Mouse (Mus musculus) hindbrain, embryonic 11.5 days (tissue): ENCODE measurements at regions not wholly inside any gene's neighbourhood (a gene's known extent, or its start where the extent isn't known, plus 50 kb on each side); places are given as distances from the start of the nearest gene placed in this dataset.
A peak's percentile ranks its signal among the peaks of the same experiment; 100 is the strongest.

ENCODE experiments used
- ATAC-seq: fragments of 200-750 bp; cut with Nextera tagmentation; 2 replicates; pipeline ENCODE4 v1.8.0; 2017; ENCODE audit warnings: mild to moderate bottlenecking, moderate TSS enrichment, moderate library complexity; ENCODE audit not compliant: low FRiP score
- DNase-seq: peaks from one replicate; pipeline ENCODE4 v3.0.0-alpha.2; 2015; ENCODE audit warnings: low spot score
- H3K27ac ChIP-seq: fragments of 300-500 bp; sonication (generic); 2 replicates; pipeline ENCODE4 v1.5.1; 2014; ENCODE audit warnings: mild to moderate bottlenecking, low read depth, low read length
- H3K27me3 ChIP-seq: fragments of 300-500 bp; sonication (generic); 2 replicates; pipeline ENCODE4 v1.6.1; 2014; ENCODE audit warnings: mild to moderate bottlenecking, low read length, moderate library complexity, mixed read lengths; ENCODE audit not compliant: control insufficient read depth, insufficient read depth
- H3K36me3 ChIP-seq: fragments of 300-500 bp; sonication (generic); 2 replicates; pipeline ENCODE4 v1.6.1; 2014; ENCODE audit warnings: mild to moderate bottlenecking, low read length, moderate library complexity, mixed read lengths; ENCODE audit not compliant: control insufficient read depth, insufficient read depth
- H3K4me1 ChIP-seq: fragments of 300-500 bp; sonication (generic); replicated peaks from 2 replicates; pipeline ENCODE4 v1.6.1; 2014; ENCODE audit warnings: low read length, mixed read lengths; ENCODE audit not compliant: control insufficient read depth, insufficient read depth
- H3K4me2 ChIP-seq: fragments of 300-500 bp; sonication (generic); replicated peaks from 2 replicates; pipeline ENCODE4 v1.6.1; 2014; ENCODE audit warnings: mild to moderate bottlenecking, low read depth, low read length
- H3K4me3 ChIP-seq: fragments of 300-500 bp; sonication (generic); 2 replicates; pipeline ENCODE4 v1.5.1; 2014; ENCODE audit warnings: low read depth, low read length
- H3K9ac ChIP-seq: fragments of 300-500 bp; sonication (generic); 2 replicates; pipeline ENCODE4 v1.6.1; 2014; ENCODE audit warnings: low read depth, low read length
- H3K9me3 ChIP-seq: fragments of 300-500 bp; sonication (generic); 2 replicates; pipeline ENCODE4 v1.6.1; 2016; ENCODE audit warnings: low read length; ENCODE audit not compliant: control insufficient read depth
- WGBS: fragments of 180-500 bp; shearing (Covaris S2); extraction: QIAGEN DNeasy Blood & Tissue Kit; methylation state at CpG from one replicate; pipeline ENCODE4 v1.1.7; 2014; 5-methylcytosine and 5-hydroxymethylcytosine counted together

DNA sequence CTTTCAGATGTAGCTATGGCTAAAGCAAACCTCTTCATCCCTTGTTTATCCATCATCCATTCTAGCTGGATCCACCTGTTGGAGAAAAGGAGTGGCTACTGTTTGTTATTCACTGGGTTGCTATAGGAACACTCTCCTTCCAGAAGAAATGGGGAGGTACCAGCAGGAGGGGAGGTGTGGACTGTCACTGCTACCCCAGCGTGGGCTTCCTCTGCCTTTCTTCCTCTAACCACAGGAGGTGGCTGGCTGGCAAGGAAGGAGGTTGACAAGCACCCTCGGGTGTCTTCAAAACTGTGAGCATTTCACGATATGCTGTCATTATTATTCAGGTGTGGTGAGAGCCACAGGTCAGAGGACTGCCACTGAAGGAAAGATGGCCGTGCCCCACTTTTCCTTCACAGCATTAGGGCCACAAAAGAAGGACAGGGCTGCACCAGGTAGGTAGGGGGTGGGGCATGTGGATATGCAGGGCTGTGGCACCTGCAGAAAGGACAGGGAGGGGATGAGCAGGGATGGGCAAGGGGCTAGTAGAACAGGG, 122.2 kb downstream of the Plxna1 start:
- Histone ChIP-seq H3K9ac (no peak overlapping the region), H3K27ac (no peak overlapping the region), H3K9me3 (no peaks in the 10 kb centered on the region), H3K36me3 (no peaks in the 10 kb centered on the region), H3K4me2 (no peak overlapping the region), H3K27me3 (0 out of 2 replicates have a peak, but pooled peaks cover 3% of the 10 kb centered on the region), H3K4me1 (peaks cover 8% of the 10 kb centered on the region), H3K4me3 (no peak overlapping the region)
- ATAC-seq (no peak), DNase-seq (no peak)
- 18% methylated on average over 4 of the region's 4 CpGs for WGBS

DNA sequence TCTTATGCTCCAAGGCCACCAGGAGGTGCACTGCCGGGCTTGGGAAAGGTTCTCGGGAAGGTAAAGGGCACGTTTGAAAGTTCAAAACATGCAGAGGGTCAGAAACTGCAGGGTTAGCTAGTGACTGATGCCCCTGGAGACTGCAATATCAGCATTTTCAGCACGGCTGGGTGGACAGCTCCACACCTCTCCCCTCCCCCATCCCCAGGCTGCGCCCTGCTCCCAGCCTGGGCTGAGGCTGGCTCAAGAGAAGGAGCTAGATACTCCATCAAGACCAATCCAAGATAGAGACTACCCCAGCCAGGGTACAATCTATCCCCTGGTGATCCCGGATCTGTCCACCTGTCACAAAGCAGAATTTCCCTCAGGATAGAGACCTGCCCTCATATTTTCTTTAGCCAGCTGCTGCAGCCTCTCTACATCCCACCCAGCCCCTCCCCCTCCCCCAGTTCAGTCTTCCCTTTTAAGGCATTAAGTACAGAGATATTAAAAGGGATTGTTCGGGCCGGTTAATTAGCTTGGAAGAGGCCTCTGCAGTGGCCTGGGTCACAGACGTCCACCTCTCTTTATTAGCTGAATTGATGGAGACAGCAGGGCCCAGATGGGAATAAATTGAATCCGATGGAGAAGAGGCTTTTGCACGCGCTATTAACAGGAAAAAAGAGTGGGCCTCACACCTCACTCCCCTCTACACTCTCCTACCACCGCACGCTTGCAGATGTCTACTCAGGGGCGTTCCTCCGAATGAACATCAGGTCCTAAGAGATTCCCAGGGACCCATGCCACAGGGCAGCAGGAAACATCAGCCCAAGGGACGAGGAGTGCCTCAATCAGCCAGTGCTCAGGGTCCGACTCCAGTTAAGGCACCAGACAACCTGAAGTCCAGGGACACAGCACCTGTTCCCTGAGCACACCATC, 119.8 kb downstream of the Plxna1 start:
- Histone ChIP-seq H3K4me3 (no peak overlapping the region), H3K4me2 (no peak overlapping the region), H3K36me3 (no peaks in the 10 kb centered on the region), H3K9me3 (no peaks in the 10 kb centered on the region), H3K4me1 (peaks cover 2% of the 10 kb centered on the region; the same call in 1 of the 2 replicates), H3K9ac (no peak overlapping the region), H3K27me3 (0 out of 2 replicates have a peak, but pooled peaks cover 3% of the 10 kb centered on the region), H3K27ac (peak overlapping the region; percentile 75)
- 23% methylated on average over 18 of the region's 18 CpGs for WGBS
- DNase-seq (peak; percentile 73), ATAC-seq (peak; percentile 80)

DNA sequence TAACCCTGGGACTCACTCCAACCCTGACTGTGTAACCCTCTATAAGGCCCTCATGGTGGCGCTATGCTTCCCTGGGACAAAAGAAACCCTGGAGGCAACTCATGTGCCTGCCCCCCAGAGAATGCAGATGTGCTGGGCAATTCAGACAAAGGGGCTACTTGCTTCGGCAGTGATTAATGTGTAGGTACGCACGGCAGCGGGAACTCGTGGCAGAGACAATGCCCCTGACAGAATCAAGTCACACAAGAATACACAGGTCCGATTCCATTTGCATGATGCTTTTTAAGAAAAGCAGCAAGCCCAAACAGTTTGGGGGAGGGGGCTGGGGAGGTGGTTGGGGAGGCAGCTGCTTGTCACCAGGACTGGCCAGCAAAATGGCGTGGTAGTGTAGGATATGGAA, 116.9 kb downstream of the Plxna1 start:
- Histone ChIP-seq H3K4me3 (no peak overlapping the region), H3K27ac (no peak overlapping the region), H3K9ac (no peak overlapping the region), H3K9me3 (no peaks in the 10 kb centered on the region), H3K4me1 (no peaks in the 10 kb centered on the region), H3K27me3 (no peaks in the 10 kb centered on the region), H3K36me3 (no peaks in the 10 kb centered on the region), H3K4me2 (no peak overlapping the region)
- DNase-seq (peak; percentile 56), ATAC-seq (no peak; the same call in 1 of the 2 replicates)
- WGBS: 30% methylated on average over 8 of the region's 8 CpGs

DNA sequence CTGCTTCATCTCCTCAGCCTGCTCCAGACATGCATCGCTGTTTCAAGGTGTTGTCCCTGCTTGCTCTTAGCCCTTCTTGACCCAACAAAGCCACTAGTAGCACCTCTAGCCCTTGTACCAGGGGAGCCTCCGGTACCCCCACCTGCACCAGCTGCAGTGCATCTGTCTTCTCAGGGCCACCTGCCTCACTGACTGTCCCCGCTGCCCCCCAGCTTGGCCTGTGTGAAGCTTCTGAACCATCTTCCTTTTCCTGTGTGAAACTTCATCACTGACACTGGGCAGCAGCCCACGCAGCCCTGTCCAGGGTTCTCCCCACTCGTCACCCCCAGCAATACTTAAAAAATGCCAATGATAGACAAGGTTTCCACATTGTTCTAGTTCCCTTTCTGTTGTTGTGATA, 116.2 kb downstream of the Plxna1 start:
- Histone ChIP-seq H3K9me3 (no peaks in the 10 kb centered on the region), H3K4me3 (no peak overlapping the region), H3K36me3 (no peaks in the 10 kb centered on the region), H3K27ac (no peak overlapping the region), H3K4me2 (no peak overlapping the region), H3K4me1 (no peaks in the 10 kb centered on the region), H3K27me3 (no peaks in the 10 kb centered on the region), H3K9ac (no peak overlapping the region)
- ATAC-seq: no peak
- no peak for DNase-seq
- 88% methylated on average over 5 of the region's 5 CpGs for WGBS

DNA sequence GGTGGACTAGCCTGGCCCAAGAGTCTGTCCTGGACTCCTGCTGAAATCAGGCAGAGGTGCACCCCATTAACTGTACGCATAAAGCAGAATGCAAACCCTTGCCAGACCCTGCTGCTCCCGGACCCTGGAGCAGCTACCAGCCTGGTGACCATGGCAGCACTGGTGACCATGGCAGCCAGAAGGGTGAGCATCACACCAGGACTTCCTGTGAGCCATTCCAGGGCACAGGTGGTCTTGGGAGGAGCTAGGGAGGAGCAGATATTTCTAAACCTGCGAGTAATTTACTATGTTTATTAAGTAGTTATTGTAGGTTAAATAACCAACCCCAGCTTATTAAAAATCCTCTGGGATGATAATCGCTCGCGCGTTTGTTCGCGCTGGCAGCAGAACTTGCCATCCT, 113.8 kb downstream of the Plxna1 start:
- ATAC-seq (no peak), DNase-seq (no peak)
- Histone ChIP-seq H3K9ac (no peak overlapping the region), H3K27ac (no peak overlapping the region), H3K4me3 (no peak overlapping the region), H3K9me3 (no peaks in the 10 kb centered on the region), H3K36me3 (no peaks in the 10 kb centered on the region), H3K4me2 (no peak overlapping the region), H3K27me3 (no peaks in the 10 kb centered on the region), H3K4me1 (no peaks in the 10 kb centered on the region)
- 89% methylated on average over 9 of the region's 9 CpGs for WGBS

DNA sequence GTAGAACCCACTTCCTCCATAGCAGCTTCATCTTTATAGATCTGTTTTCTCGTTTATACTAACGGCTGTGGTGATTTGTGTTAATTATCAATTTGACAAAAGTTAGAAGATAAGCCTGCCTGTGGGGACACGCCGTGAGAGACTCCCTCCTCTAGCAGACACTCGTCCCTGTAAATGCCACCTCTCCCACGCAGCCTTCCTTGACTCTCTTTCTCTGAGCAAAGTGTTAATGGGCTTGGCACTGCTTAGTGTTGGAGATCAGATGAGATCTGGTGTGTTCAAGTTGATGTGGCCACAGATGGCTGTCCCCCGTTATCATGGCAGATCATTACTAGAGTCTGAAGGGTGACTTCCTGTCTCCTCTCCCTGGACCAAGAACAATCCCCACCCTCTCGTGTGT, 113.1 kb downstream of the Plxna1 start:
- no peaks in the 10 kb centered on the region for H3K27me3 ChIP-seq
- no peaks in the 10 kb centered on the region for H3K36me3 ChIP-seq
- H3K27ac ChIP-seq: no peak overlapping the region
- H3K9me3 ChIP-seq: no peaks in the 10 kb centered on the region
- H3K9ac ChIP-seq: no peak overlapping the region
- no peak for ATAC-seq
- H3K4me3 ChIP-seq: no peak overlapping the region
- DNase-seq: no peak
- H3K4me2 ChIP-seq: no peak overlapping the region
- H3K4me1 ChIP-seq: no peaks in the 10 kb centered on the region
- WGBS: 91% methylated on average over 8 of the region's 8 CpGs

DNA sequence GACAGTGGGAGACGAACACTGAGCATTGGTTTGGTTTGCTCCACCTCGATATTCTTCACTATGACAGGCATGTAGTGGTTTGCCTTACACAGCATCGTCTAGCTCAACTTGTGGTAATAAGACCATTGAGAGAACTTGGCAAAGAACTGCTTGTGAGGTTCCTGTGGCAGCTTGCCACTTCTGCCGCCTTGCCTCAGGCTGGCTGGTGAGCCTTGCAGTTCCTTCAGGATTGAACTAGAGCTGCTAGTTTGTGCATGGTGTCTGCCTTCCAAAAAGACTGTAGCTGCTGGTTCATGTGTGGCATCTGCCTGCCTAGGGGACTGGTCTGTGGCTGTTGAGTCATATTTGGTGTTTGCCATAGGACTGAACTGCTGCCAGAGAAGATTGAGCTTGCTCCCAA, 110.8 kb downstream of the Plxna1 start:
- whole genome bisulfite sequencing: 90% methylated on average over 4 of the region's 4 CpGs
- H3K36me3 ChIP-seq: no peaks in the 10 kb centered on the region
- H3K9ac ChIP-seq: no peak overlapping the region
- H3K27ac ChIP-seq: no peak overlapping the region
- H3K4me1 ChIP-seq: no peaks in the 10 kb centered on the region
- no peaks in the 10 kb centered on the region for H3K27me3 ChIP-seq
- no peak overlapping the region for H3K4me2 ChIP-seq
- no peak for DNase-seq
- no peak for ATAC-seq
- no peaks in the 10 kb centered on the region for H3K9me3 ChIP-seq
- H3K4me3 ChIP-seq: no peak overlapping the region

DNA sequence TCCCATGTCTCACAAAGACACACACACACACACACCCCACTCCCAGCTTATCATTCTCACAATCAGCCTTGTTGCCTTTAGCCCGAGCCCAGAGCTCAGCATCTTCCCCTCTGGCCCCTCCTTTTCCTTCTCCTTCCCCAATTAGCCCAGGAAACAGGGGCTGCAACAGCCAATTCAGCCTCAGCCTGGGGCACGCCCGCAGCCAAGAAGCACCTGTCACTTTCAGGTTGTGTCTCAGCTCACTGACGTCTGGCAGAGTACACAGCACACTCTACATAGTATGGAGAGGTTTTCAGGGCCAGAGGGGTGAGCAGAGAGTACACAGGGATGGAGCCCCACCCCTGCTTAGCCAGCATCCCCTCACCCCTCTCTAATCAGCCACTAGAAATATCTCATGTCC, 106.4 kb downstream of the Plxna1 start:
- no peak overlapping the region for H3K4me3 ChIP-seq
- no peak overlapping the region for H3K4me2 ChIP-seq
- no peaks in the 10 kb centered on the region for H3K9me3 ChIP-seq
- H3K27me3 ChIP-seq: no peaks in the 10 kb centered on the region
- H3K9ac ChIP-seq: no peak overlapping the region
- H3K36me3 ChIP-seq: no peaks in the 10 kb centered on the region
- H3K27ac ChIP-seq: no peak overlapping the region
- ATAC-seq (no peak), DNase-seq (no peak)
- WGBS: 56% methylated on average over 4 of the region's 4 CpGs
- no peaks in the 10 kb centered on the region for H3K4me1 ChIP-seq
